Mouse (Mus musculus): ENCODE results near the gene Bod1l. TPM values are rescaled to one million over a fixed set of nuclear protein-coding genes. Genes with fewer than 3 reads are reported as not detected.
A peak's percentile ranks its signal among the peaks of the same experiment; 100 is the strongest.

Gene Bod1l
- polyA plus RNA-seq, 1 experiment from 2014 or later = 8.4 TPM

GRCm38 (mm10) chr5:41765626-41766405, 78.3 kb downstream of the Bod1l start:
- no peak overlapping the region for H3K27ac ChIP-seq (replicated peaks)
- H3K9me3 ChIP-seq (replicated peaks) = no peaks in the 10 kb centered on the region
- no peaks in the 10 kb centered on the region for H3K36me3 ChIP-seq (replicated peaks)
- H3K9ac ChIP-seq = no peak overlapping the region
- H3K4me2 ChIP-seq = no peak overlapping the region
- H3K4me3 ChIP-seq (replicated peaks) = no peak overlapping the region
- WGBS (ENCODE audit: insufficient replicate concordance) = 2% methylated on average over 14 of the region's 14 CpGs
- peaks cover 87% of the 10 kb centered on the region for H3K27me3 ChIP-seq
- ATAC-seq (ENCODE audit: insufficient read depth) = no peak
- H3K4me1 ChIP-seq (replicated peaks) = peaks cover 6% of the 10 kb centered on the region; the same call in 1 of the 2 replicates

DNA sequence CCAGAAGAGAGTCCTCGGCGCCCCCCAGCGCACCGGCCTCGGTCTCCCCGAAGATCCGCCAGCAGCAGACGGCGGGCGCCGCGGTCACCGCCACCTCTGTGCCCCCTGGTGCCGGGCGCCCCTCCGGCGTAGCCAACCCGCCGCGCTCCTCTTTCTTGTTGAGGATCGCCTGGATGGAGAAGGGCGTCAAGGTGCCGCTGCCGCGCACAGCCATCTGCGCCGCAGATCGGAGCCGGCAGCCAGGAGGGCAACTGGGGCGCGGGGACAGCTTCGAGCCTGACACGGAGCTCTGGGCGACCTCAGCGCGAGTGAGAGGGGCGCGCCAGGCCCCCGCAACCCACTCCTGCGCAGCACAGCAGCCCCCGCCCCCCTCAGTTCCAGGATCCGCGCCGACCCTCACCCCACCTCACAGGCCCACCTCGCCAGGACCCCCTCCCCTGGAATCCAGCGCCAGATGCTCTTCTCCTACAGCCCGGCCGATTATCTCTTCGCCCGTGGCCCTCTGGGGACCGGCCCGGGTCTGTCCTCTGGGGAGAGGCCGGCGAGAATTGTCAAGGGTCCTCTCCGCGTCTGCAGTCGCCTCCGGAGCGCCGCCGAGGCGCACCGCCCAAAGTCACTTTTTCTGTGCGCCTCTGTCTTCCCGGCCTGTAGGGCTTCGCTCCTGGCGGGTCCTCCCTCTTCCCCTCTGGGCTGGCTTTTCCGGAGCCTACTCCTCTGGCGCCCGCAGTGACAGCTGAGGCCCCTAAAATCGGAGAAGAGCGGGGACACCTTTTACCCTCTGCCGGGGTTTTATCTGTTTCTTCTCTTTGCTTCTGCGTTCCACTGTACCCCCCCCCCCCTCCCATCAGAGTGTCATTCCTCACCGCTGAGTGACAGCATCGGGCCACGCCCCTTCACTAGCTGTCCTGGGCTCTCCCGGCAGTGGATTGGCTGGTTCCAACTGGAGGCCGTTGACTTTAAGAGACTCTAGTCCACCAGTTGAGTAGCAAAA, 80.1 kb downstream of the Bod1l start, which contains the start of gene Nkx3-2:
Gene Nkx3-2 (minus strand): TSS at position 771 of the 991 bp plus-strand sequence.
- Histone ChIP-seq H3K4me1 (replicated peaks) (peaks cover 6% of the 10 kb centered on the region; the same call in 1 of the 2 replicates), H3K27ac (replicated peaks) (no peak within 1 kb of the TSS), H3K27me3 (peaks cover 95% of the 10 kb centered on the region), H3K36me3 (replicated peaks) (no peaks in the 10 kb centered on the region), H3K4me2 (peak within 1 kb of the TSS; percentile 29), H3K9ac (no peak within 1 kb of the TSS), H3K9me3 (replicated peaks) (no peaks in the 10 kb centered on the region), H3K4me3 (replicated peaks) (no peak within 1 kb of the TSS)
- no peak for ATAC-seq (ENCODE audit: insufficient read depth)
- WGBS (ENCODE audit: insufficient replicate concordance) = under 1% methylated on average over 78 of the region's 79 CpGs

DNA sequence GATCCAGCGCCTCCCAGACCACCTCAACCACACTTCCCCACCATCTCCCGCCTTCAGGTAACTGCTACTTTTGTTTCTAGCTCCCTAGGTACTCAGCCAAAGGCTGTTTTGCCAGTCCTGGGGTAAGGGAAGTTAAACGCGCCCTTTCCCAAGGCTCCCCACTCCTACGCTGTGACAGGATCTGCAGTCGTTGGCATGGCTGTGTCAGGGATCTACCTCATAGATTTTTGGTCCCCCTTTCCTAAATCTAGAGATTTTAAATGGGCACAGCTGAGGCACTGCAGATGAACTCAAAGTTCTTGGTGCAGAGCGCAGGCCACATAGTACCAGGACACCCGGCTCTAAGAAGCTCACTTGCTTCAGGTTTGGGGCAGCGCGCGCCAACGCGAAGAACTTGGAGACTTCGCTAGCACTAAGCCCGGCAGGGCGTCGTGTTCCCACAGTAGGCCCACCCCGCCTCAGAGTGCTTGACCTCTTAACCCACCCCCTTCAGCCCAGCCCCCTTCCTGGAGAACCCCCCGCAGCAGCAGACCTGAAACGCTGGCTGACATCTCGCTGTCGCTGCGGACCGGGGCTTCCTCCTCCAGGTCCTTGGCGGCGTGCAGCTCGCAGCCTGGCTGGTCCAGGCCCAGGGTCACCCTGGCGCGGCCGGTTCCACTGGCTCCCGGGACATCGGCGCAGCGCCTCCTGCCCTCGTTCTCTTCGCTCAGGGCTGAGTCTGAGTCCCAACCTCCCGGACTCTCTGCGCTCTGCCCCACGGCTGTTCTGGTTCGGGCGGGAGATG, 81.0 kb downstream of the Bod1l start:
- Histone ChIP-seq H3K4me2 (no peak overlapping the region), H3K27ac (replicated peaks) (no peak overlapping the region), H3K4me1 (replicated peaks) (peaks cover 6% of the 10 kb centered on the region; the same call in 1 of the 2 replicates), H3K4me3 (replicated peaks) (no peak overlapping the region), H3K9ac (no peak overlapping the region), H3K9me3 (replicated peaks) (no peaks in the 10 kb centered on the region), H3K36me3 (replicated peaks) (no peaks in the 10 kb centered on the region), H3K27me3 (peaks cover 98% of the 10 kb centered on the region)
- ATAC-seq (ENCODE audit: insufficient read depth) = no peak
- 1% methylated on average over 41 of the region's 41 CpGs for WGBS (ENCODE audit: insufficient replicate concordance)

- no peaks in the 10 kb centered on the region for H3K9me3 ChIP-seq (replicated peaks)
- ATAC-seq (ENCODE audit: insufficient read depth) = no peak
- H3K36me3 ChIP-seq (replicated peaks) = no peaks in the 10 kb centered on the region
- 2% methylated on average over 27 of the region's 27 CpGs for WGBS (ENCODE audit: insufficient replicate concordance)
- H3K27me3 ChIP-seq = peaks cover 98% of the 10 kb centered on the region
- H3K9ac ChIP-seq = no peak overlapping the region
- peaks cover 1% of the 10 kb centered on the region; the same call in 1 of the 2 replicates for H3K4me1 ChIP-seq (replicated peaks)
- H3K4me3 ChIP-seq (replicated peaks) = no peak overlapping the region
- H3K4me2 ChIP-seq = no peak overlapping the region
- H3K27ac ChIP-seq (replicated peaks) = no peak overlapping the region
These were observed 81.8 kb downstream of the Bod1l start for GRCm38 (mm10) chr5:41762141-41762946.

DNA sequence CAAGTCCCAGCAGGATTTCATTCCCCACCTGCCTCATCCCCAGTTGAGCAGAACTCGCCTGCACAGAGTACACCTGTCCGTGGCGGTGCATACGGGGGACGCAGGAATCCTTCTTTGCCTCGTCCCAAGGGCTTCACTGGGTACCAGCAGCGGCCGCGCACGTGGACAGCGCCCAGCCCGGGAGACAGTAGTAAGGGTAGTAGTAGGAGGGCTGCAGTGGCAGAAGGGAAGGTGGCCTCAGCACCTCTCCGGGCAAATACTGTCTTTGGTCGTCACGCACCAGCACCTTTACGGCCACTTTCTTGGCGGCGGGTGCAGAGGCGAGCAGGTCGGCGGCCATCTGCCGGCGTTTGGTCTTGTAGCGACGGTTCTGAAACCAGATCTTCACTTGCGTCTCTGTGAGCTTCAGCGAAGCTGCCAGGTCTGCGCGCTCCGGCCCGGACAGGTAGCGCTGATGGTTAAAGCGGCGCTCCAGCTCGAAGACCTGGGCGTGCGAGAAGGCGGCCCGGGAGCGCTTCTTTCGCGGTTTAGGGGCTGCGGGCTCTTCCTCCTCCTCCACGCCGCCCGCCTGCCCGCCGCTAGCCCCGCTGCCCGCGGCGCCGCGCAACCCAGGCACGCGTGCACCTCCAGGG, 82.5 kb downstream of the Bod1l start:
- H3K9me3 ChIP-seq (replicated peaks) = no peaks in the 10 kb centered on the region
- H3K36me3 ChIP-seq (replicated peaks) = no peaks in the 10 kb centered on the region
- H3K4me1 ChIP-seq (replicated peaks) = no peaks in the 10 kb centered on the region
- H3K4me2 ChIP-seq = no peak overlapping the region
- H3K4me3 ChIP-seq (replicated peaks) = no peak overlapping the region
- peaks cover 98% of the 10 kb centered on the region for H3K27me3 ChIP-seq
- WGBS (ENCODE audit: insufficient replicate concordance) = under 1% methylated on average over 56 of the region's 56 CpGs
- no peak for ATAC-seq (ENCODE audit: insufficient read depth)
- no peak overlapping the region for H3K9ac ChIP-seq
- no peak overlapping the region for H3K27ac ChIP-seq (replicated peaks)

DNA sequence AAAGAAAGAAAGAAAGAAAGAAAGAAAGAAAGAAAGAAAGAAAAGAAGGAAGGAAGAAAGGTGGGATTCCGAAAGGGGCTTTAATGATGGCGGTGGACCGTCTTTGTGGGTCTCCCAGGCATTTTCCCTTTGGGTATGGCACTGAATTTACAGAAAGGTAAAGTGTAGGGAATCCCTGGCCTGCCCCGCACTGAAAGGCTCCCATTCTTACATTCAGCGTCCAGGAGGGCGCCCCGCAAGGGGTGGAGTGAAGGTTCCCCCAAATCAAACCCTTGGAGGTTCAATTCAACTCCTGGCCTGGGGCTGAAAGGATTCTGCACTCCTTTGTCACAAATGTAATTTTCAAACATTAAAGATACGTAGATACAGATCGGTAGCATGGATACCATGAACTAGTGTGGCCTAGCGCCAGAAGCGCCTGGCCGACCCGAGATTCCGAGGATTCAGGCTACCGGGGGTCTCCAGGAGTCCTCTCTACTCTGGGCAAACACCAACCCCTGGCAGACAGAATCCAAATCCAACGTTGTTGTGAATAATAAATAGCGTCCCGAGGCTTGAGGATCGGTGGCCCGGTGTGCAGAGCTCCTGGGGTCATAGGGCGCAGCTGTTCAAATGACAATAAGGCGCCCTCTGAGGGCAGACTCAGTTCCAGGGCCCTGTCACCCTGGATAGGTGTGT, 83.1 kb downstream of the Bod1l start:
- no peaks in the 10 kb centered on the region for H3K9me3 ChIP-seq (replicated peaks)
- no peak overlapping the region for H3K4me3 ChIP-seq (replicated peaks)
- H3K27me3 ChIP-seq = peaks cover 98% of the 10 kb centered on the region
- H3K36me3 ChIP-seq (replicated peaks) = no peaks in the 10 kb centered on the region
- ATAC-seq (ENCODE audit: insufficient read depth) = no peak
- H3K4me2 ChIP-seq = no peak overlapping the region
- H3K27ac ChIP-seq (replicated peaks) = no peak overlapping the region
- no peaks in the 10 kb centered on the region for H3K4me1 ChIP-seq (replicated peaks)
- H3K9ac ChIP-seq = no peak overlapping the region
- WGBS (ENCODE audit: insufficient replicate concordance) = 6% methylated on average over 22 of the region's 22 CpGs

DNA sequence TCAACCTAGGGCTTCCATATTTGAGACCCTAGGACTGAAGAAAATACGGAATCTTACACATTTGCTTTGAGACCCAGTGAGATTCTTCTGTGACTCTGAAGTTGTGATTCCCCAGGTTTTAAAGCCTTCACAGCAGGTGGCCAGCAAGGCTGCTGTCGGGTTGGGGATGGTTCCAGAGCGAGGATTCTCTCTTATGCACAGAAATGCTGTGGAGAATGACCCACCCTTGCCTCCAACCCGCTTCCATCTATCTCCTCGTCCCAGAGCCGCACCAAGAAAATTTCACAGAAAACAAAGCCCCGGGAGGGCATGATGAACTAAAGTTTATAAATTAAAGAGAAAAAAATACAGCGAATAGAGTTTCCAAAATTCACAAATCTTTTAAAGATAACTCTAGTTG, 84.0 kb downstream of the Bod1l start:
- Histone ChIP-seq H3K9ac (no peak overlapping the region), H3K36me3 (replicated peaks) (no peaks in the 10 kb centered on the region), H3K27me3 (peaks cover 99% of the 10 kb centered on the region), H3K27ac (replicated peaks) (no peak overlapping the region), H3K4me2 (no peak overlapping the region), H3K9me3 (replicated peaks) (no peaks in the 10 kb centered on the region), H3K4me1 (replicated peaks) (no peaks in the 10 kb centered on the region), H3K4me3 (replicated peaks) (no peak overlapping the region)
- ATAC-seq (ENCODE audit: insufficient read depth) = no peak
- 4% methylated on average over 8 of the region's 8 CpGs for WGBS (ENCODE audit: insufficient replicate concordance)

GRCm38 (mm10) chr5:41758671-41759639, 85.2 kb downstream of the Bod1l start:
- WGBS (ENCODE audit: insufficient replicate concordance) = 7% methylated on average over 19 of the region's 19 CpGs
- no peak for ATAC-seq (ENCODE audit: insufficient read depth)
- peaks cover 99% of the 10 kb centered on the region for H3K27me3 ChIP-seq
- H3K9ac ChIP-seq = no peak overlapping the region
- H3K4me2 ChIP-seq = no peak overlapping the region
- no peak overlapping the region for H3K27ac ChIP-seq (replicated peaks)
- H3K9me3 ChIP-seq (replicated peaks) = no peaks in the 10 kb centered on the region
- no peaks in the 10 kb centered on the region for H3K36me3 ChIP-seq (replicated peaks)
- no peak overlapping the region for H3K4me3 ChIP-seq (replicated peaks)
- H3K4me1 ChIP-seq (replicated peaks) = no peaks in the 10 kb centered on the region

DNA sequence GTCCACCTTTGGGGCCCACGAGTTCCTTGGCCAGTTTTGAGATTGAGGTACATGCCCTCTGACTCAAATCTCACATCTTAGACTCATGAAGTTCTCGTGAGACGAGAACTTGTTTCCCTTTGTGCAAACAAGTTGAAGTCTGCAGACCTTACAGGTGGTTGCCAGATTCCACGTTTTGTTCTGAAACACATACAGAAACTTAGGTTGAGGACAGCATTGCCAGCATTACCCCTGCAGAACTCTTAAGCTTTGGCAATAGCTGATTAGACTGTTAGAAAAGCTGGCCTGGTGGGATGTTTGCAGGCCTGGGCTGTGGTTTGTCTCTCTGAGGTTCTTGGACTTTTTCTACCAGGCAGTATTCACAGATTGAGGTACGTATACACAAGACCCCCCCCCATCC, 86.8 kb downstream of the Bod1l start:
- ATAC-seq (ENCODE audit: insufficient read depth) = no peak
- Histone ChIP-seq H3K4me1 (replicated peaks) (no peaks in the 10 kb centered on the region), H3K4me2 (no peak overlapping the region), H3K9ac (no peak overlapping the region), H3K36me3 (replicated peaks) (no peaks in the 10 kb centered on the region), H3K4me3 (replicated peaks) (no peak overlapping the region), H3K27ac (replicated peaks) (no peak overlapping the region), H3K27me3 (peaks cover 99% of the 10 kb centered on the region), H3K9me3 (replicated peaks) (no peaks in the 10 kb centered on the region)
- 5% methylated on average over 5 of the region's 5 CpGs for WGBS (ENCODE audit: insufficient replicate concordance)

Data from liver, embryonic 15.5 days (tissue).